Mouse (Mus musculus) bone marrow macrophage, adult 2 months (primary cell): ENCODE measurements around the gene Rdh16f1.

Source experiments
- CTCF ChIP-seq: IDR thresholded peaks from 2 replicates; pipeline ENCODE4 v1.5.1; 2012; ENCODE audit warnings: low read depth, mild to moderate bottlenecking, low read length, moderate library complexity
- POLR2A ChIP-seq: IDR thresholded peaks from 2 replicates; pipeline ENCODE4 v1.6.1; 2012; ENCODE audit warnings: mild to moderate bottlenecking, low read depth, low read length, borderline replicate concordance

DNA sequence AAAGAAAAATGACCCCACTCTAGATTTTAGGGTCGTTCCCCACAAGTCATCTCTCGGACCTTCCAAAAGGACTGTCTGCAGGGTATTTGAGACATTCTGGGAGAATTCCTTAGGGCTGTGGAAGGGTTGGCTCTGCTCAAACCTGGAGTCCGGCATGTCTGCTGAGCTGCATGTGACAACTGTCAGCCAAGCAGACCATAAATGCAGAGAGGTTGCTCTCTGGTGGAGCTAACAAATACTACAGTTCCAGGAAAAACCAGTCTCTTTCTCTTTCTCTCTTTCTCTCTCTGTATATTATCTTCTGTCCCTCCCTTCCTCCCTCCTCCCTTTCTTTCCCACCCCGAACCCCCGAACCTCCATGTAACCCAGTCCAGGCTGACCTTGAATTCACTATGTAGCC lies 25.2 kb upstream of the Rdh16f1 start:
- TF ChIP-seq POLR2A (no peak), CTCF (peak; percentile 33; the same call in 1 of the 2 replicates)
